Mouse (Mus musculus) neural tube, embryonic 12.5 days (tissue): Measurements from ENCODE around the gene Scd2. TPM values are rescaled to one million over a fixed set of nuclear protein-coding genes. Genes with fewer than 3 reads are reported as not detected.

Experiments used
- ATAC-seq: fragments of 200-750 bp; cut with Nextera tagmentation; 2 replicates; pipeline ENCODE4 v1.8.0; 2017; ENCODE audit warnings: low read depth, mild to moderate bottlenecking, moderate TSS enrichment, moderate library complexity; ENCODE audit not compliant: low FRiP score
- H3K27ac ChIP-seq: fragments of 300-500 bp; sonication (generic); 2 replicates; pipeline ENCODE4 v1.5.1; 2016
- H3K27me3 ChIP-seq: fragments of 300-500 bp; sonication (generic); replicated peaks from 2 replicates; pipeline ENCODE4 v1.6.1; 2016; ENCODE audit warnings: mild to moderate bottlenecking
- H3K36me3 ChIP-seq: fragments of 300-500 bp; sonication (generic); 2 replicates; pipeline ENCODE4 v1.6.1; 2016; ENCODE audit warnings: mild to moderate bottlenecking
- H3K4me1 ChIP-seq: fragments of 300-500 bp; sonication (generic); 2 replicates; pipeline ENCODE4 v1.6.1; 2016
- H3K4me2 ChIP-seq: fragments of 300-500 bp; sonication (generic); replicated peaks from 2 replicates; pipeline ENCODE4 v1.6.1; 2016; ENCODE audit warnings: mild to moderate bottlenecking
- H3K4me3 ChIP-seq: fragments of 300-500 bp; sonication (generic); 2 replicates; pipeline ENCODE4 v1.5.1; 2016
- H3K9ac ChIP-seq: fragments of 300-500 bp; sonication (generic); 2 replicates; pipeline ENCODE4 v1.6.1; 2016; ENCODE audit warnings: mild to moderate bottlenecking
- H3K9me3 ChIP-seq: fragments of 300-500 bp; sonication (generic); 2 replicates; pipeline ENCODE4 v1.6.1; 2016; ENCODE audit warnings: mild to moderate bottlenecking
- WGBS: fragments of 180-500 bp; shearing (Covaris S2); methylation state at CpG from one replicate; pipeline ENCODE4 v1.1.7; 2016; 5-methylcytosine and 5-hydroxymethylcytosine counted together
- polyA plus RNA-seq: library from polyadenylated mRNA; unstranded; fragments of >200 nt; fragmentation: Nextera tagmentation; extraction: Ambion mirVana; gene quantifications from 2 replicates; pipeline ENCODE4 v1.2.1, GENCODE M21; 2016

Scd2 gene
- polyA plus RNA-seq, 1 experiment from 2014 or later, result 371 TPM

DNA sequence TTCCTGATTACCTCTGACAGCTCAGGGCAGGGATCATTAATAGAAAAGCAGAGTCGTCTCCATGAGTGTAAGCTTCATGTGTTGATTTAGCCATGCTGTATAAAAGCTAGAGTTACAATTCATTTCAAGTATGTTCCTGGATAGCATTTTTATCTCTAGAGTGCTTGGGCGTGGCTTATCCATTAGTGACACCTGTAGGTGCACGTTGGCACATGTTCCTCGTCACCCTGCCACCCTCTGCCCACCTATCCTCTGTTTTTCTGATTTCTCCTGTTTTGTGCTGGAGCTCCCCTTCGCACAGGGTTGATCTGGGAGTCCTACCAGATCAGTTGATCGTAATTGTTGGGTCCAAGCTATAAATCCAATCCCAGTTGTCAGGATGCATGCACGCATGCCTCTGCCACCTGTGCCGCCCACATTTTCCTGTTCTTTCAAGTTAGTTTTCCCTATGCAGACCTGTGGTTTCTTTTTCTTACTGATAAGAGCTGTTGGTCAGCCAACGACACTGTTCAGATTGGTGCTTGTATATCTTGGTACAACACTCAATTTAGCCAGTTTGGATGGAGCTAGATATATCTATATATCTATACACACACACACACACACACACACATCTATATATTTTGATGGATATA is 8.3 kb downstream of the Scd2 start:
- no peak for ATAC-seq
- no peak overlapping the region for H3K27ac ChIP-seq
- peaks cover 65% of the 10 kb centered on the region for H3K4me1 ChIP-seq
- peaks cover 98% of the 10 kb centered on the region for H3K36me3 ChIP-seq
- 79% methylated on average over 9 of the region's 9 CpGs for WGBS
- H3K4me2 ChIP-seq, result peak overlapping the region; percentile 97; the same call in 1 of the 2 replicates
- no peak overlapping the region for H3K4me3 ChIP-seq
- no peak overlapping the region for H3K9ac ChIP-seq
- H3K9me3 ChIP-seq, result no peaks in the 10 kb centered on the region
- no peaks in the 10 kb centered on the region for H3K27me3 ChIP-seq

DNA sequence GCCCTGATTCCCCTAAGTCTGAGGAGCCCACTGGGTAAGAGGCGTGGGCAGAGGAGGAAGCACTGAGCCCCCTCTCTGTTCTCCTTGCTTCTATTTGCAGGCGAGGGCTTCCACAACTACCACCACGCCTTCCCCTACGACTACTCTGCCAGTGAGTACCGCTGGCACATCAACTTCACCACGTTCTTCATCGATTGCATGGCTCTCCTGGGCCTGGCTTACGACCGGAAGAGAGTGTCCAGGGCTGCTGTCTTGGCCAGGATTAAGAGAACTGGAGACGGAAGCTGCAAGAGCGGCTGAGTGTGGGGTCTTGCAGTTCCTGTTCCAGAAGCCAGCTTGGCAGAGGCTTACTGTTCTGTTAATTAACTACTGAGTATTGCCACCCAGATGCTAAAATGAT is 9.4 kb downstream of the Scd2 start:
- Histone ChIP-seq H3K36me3 (peaks cover 99% of the 10 kb centered on the region), H3K9ac (no peak overlapping the region), H3K27ac (no peak overlapping the region), H3K4me3 (no peak overlapping the region), H3K27me3 (no peaks in the 10 kb centered on the region), H3K4me1 (peaks cover 54% of the 10 kb centered on the region), H3K4me2 (no peak overlapping the region), H3K9me3 (no peaks in the 10 kb centered on the region)
- no peak for ATAC-seq
- WGBS, result 92% methylated on average over 11 of the region's 11 CpGs

DNA sequence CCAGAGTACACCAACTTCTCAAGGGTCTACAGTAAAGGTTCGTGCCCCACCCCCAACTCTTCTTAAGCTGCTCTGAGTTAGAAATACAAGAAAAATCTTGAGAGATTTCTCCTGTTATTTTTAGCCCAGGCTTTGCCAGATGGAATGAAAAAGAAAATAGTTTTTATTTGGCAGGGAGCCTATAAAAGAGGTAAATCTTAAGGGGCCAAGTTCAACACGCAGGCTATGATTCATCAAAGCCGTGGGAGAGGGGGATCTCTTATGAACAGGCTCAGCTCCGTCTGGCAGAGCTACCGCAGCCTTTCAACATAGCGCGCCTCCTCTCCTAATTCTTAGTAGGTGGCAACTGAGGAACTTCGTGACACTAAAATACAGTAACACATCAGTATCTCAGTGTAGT is 10.0 kb downstream of the Scd2 start:
- H3K27me3 ChIP-seq, result no peaks in the 10 kb centered on the region
- no peak overlapping the region for H3K9ac ChIP-seq
- H3K27ac ChIP-seq, result no peak overlapping the region
- no peak overlapping the region for H3K4me2 ChIP-seq
- H3K4me3 ChIP-seq, result no peak overlapping the region
- no peak for ATAC-seq
- 89% methylated on average over 8 of the region's 8 CpGs for WGBS
- peaks cover 99% of the 10 kb centered on the region for H3K36me3 ChIP-seq
- H3K4me1 ChIP-seq, result peaks cover 48% of the 10 kb centered on the region
- no peaks in the 10 kb centered on the region for H3K9me3 ChIP-seq

DNA sequence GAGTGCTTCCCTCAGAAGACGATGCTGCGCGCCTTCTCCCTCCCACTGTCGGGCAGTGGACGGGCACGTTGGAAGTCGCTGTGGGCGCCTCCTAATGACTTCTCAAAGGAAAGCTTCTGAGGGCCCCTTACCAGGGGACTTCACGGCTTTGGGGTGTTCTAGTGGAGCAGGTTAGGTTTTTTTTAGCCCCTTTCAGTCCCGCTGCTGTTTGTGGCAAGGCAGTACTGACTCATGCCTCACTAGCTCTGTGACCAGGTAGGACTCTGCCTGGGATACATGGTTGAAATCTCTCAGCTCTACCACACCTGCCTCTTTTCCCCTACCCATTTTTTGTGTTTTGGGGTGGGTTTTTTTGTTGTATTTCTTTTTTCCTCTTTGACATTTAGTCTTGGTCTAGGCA is 10.9 kb downstream of the Scd2 start:
- Histone ChIP-seq H3K27me3 (no peaks in the 10 kb centered on the region), H3K36me3 (peaks cover 95% of the 10 kb centered on the region), H3K4me2 (no peak overlapping the region), H3K27ac (no peak overlapping the region), H3K9me3 (no peaks in the 10 kb centered on the region), H3K4me1 (peaks cover 39% of the 10 kb centered on the region), H3K9ac (no peak overlapping the region), H3K4me3 (no peak overlapping the region)
- ATAC-seq, result no peak
- 90% methylated on average over 10 of the region's 10 CpGs for WGBS

DNA sequence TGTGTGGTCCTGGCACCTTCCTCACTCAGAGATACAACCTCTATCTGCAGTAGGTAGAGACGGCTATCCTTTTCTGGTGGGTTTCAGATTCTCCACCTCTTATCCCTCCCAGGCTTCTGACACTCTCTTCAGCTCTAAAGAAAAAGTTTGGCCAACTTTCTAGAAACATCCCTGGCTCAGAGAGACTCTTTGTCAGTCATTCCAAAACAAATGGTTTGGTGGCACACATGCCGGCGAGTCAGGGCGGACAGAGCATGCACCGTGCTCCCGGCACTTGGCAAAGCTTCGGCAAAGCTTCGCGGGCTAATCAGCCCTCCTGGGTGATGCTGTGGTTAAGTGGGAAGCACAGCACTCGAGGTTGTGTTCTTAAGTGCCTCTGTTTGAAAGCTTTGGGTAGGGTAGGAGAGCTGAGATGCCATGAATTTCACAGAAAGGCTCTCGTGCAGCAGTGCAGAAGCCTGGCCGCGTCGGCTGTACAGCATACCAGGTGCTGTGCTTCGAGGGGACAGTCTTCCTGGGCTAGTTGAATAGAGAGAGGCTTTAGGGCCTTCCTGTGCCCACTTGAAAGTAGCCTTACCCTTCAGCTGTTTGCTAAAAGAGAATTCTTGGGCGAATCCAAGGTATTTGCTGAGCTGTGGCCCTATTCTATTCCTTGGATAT is 11.5 kb downstream of the Scd2 start:
- no peak for ATAC-seq
- H3K27ac ChIP-seq, result no peak overlapping the region
- no peaks in the 10 kb centered on the region for H3K9me3 ChIP-seq
- no peak overlapping the region for H3K4me3 ChIP-seq
- no peak overlapping the region for H3K9ac ChIP-seq
- H3K4me1 ChIP-seq, result peaks cover 33% of the 10 kb centered on the region
- no peaks in the 10 kb centered on the region for H3K27me3 ChIP-seq
- no peak overlapping the region for H3K4me2 ChIP-seq
- WGBS, result 92% methylated on average over 16 of the region's 16 CpGs
- H3K36me3 ChIP-seq, result peaks cover 90% of the 10 kb centered on the region

DNA sequence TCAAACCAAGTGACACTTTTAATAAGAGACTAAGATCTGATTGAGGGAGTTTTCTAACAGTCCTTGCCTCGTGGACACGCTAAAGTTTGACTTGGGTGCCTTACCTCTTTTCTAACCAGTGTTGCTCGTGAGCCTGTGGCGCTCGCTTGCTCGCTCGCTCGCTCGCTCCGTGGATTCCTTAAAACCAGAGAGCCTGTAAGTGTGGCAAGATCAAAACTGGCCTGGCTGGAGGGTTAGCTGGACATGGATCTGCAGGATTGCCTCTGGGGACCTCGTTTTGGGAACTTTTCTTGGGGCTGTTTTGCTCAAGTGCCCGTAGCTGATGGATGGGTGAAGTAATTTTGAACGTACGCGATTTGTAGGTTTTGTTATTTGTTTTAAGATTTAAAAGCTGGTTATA is 12.2 kb downstream of the Scd2 start:
- 92% methylated on average over 15 of the region's 15 CpGs for WGBS
- no peak overlapping the region for H3K4me3 ChIP-seq
- H3K9ac ChIP-seq, result no peak overlapping the region
- ATAC-seq, result no peak
- no peak overlapping the region for H3K27ac ChIP-seq
- H3K9me3 ChIP-seq, result no peaks in the 10 kb centered on the region
- peaks cover 29% of the 10 kb centered on the region for H3K4me1 ChIP-seq
- no peaks in the 10 kb centered on the region for H3K27me3 ChIP-seq
- no peak overlapping the region for H3K4me2 ChIP-seq
- peaks cover 82% of the 10 kb centered on the region for H3K36me3 ChIP-seq

DNA sequence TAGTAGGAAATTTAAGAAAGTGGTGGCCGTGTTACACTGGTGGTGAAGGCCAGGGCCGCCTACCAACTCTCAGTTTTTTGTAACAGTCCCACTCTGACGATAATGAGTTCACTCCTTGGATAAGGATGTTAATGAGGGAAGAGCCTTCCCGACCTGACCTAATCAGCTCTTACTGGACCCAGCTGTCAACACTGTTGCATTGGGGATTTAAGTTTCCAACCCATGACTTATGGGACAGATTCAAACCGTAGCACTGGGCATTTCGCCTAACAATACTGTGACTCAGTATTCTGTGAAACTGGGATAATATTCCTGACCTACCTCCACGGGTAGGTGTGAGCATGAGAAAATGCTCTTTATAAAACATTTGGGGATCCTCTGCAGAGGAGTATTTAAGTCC is 12.7 kb downstream of the Scd2 start:
- peaks cover 78% of the 10 kb centered on the region for H3K36me3 ChIP-seq
- H3K4me3 ChIP-seq, result no peak overlapping the region
- no peak overlapping the region for H3K27ac ChIP-seq
- peaks cover 29% of the 10 kb centered on the region for H3K4me1 ChIP-seq
- H3K27me3 ChIP-seq, result no peaks in the 10 kb centered on the region
- no peak overlapping the region for H3K4me2 ChIP-seq
- WGBS, result 83% methylated on average over 7 of the region's 7 CpGs
- H3K9me3 ChIP-seq, result no peaks in the 10 kb centered on the region
- H3K9ac ChIP-seq, result no peak overlapping the region
- no peak for ATAC-seq

DNA sequence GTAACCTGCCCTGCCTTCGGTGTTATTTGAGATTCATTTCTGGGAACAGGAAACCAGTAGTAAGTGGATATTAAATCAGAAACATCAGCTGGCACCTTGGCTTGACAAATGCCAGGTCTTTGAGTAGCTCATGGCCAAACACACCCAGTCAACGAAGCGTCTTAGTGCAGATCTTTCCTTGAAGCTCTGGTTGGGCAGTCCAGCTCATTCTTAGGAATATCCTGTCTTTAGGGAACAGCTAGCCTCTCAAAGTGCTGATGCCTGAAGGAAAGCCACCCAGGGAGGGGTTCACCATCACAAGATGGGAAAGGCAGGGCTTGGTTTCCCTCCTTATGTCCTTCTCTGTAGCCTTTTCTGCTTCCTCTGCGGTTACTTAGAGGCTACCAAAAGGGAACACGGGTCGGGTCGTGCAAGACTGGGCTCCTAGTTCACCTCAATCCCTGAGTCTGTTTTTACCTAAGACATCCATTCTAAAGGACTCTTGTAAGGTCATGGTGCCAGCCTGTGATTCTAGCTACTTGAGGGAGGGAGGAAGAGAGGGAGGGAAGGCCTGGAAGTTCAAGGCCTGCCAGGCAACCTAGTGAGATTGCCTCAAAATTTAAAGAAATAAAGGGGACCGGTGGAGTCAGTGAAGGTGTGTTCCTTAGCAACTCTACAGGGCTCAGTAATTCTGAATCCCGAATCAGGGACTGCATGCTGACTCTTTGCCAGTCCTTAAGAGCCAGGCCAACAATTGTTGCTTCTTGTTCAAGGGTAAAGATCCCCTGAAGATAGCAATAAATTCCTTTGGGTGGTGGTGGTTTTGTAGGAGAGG is 13.8 kb downstream of the Scd2 start:
- no peak overlapping the region for H3K27ac ChIP-seq
- no peak overlapping the region for H3K9ac ChIP-seq
- no peak overlapping the region for H3K4me3 ChIP-seq
- no peaks in the 10 kb centered on the region for H3K27me3 ChIP-seq
- no peak overlapping the region for H3K4me2 ChIP-seq
- 83% methylated on average over 9 of the region's 9 CpGs for WGBS
- H3K36me3 ChIP-seq, result peaks cover 67% of the 10 kb centered on the region
- ATAC-seq, result no peak
- H3K4me1 ChIP-seq, result peaks cover 33% of the 10 kb centered on the region
- H3K9me3 ChIP-seq, result no peaks in the 10 kb centered on the region

DNA sequence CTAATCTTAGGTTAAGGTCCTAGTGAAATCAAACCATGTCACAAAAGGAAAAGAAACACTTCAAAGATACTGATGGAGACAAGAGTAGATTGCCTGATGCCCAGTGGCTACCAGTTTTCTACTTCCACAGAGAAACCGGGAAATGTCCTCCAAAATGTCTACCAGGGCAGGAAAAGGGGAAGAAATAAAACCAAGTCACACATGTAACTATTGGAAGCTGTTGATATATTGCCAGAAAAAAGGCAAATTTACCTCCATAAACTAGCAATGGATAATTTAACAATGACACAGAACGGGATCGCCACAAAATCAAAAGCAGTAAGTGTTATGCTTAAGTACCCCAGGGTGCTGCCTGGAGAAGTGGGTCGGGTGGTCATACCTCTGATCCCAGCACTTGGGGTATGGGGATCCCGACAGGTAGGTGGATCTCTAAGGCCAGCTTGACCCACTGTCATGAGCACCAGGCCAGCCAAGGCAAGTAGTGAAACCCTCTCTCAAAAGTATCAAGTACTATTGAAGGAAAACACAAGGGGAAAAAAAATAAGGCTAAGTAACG is 14.5 kb downstream of the Scd2 start:
- WGBS, result 85% methylated on average over 6 of the region's 6 CpGs
- peaks cover 60% of the 10 kb centered on the region for H3K36me3 ChIP-seq

DNA sequence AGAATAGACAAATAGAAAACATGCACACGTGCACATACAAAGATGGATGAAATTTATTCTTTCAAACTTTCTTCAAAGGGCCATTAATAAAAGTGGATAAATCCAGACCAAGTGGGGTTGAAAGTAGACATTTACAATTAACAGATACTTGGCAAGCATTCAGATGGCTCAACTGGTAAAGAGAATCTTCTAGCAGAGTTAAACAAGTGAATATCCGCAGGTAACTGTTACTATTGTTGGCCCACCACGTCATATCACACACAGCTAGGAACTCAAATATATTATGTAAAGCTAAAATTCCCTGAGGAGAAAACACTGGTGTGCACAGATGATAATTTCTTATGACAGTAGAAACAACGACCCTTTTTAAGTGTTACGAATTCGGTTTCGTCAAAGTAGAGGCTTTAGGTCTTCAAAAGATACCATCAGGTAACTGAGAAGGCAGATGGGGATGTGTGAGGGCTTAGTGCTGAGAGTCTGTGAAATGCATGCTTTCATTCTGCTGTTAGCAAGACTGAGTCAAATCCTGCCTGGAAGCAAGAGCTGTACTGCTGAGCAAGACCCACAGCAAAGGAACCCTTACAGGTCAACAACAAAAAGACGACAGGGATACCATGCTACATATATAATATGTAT is 15.3 kb downstream of the Scd2 start:
- H3K27ac ChIP-seq, result no peak overlapping the region
- no peaks in the 10 kb centered on the region for H3K9me3 ChIP-seq
- no peak overlapping the region for H3K4me3 ChIP-seq
- H3K36me3 ChIP-seq, result peaks cover 53% of the 10 kb centered on the region
- WGBS, result 92% methylated on average over 8 of the region's 8 CpGs
- peaks cover 30% of the 10 kb centered on the region for H3K4me1 ChIP-seq
- ATAC-seq, result no peak
- H3K4me2 ChIP-seq, result no peak overlapping the region
- no peaks in the 10 kb centered on the region for H3K27me3 ChIP-seq
- no peak overlapping the region for H3K9ac ChIP-seq

More for the DNA sequence above, 14.5 kb downstream of the Scd2 start:
- Histone ChIP-seq H3K27me3 (no peaks in the 10 kb centered on the region), H3K4me2 (no peak overlapping the region), H3K9ac (no peak overlapping the region), H3K4me1 (peaks cover 31% of the 10 kb centered on the region), H3K4me3 (no peak overlapping the region), H3K27ac (no peak overlapping the region), H3K9me3 (no peaks in the 10 kb centered on the region)
- no peak for ATAC-seq

DNA sequence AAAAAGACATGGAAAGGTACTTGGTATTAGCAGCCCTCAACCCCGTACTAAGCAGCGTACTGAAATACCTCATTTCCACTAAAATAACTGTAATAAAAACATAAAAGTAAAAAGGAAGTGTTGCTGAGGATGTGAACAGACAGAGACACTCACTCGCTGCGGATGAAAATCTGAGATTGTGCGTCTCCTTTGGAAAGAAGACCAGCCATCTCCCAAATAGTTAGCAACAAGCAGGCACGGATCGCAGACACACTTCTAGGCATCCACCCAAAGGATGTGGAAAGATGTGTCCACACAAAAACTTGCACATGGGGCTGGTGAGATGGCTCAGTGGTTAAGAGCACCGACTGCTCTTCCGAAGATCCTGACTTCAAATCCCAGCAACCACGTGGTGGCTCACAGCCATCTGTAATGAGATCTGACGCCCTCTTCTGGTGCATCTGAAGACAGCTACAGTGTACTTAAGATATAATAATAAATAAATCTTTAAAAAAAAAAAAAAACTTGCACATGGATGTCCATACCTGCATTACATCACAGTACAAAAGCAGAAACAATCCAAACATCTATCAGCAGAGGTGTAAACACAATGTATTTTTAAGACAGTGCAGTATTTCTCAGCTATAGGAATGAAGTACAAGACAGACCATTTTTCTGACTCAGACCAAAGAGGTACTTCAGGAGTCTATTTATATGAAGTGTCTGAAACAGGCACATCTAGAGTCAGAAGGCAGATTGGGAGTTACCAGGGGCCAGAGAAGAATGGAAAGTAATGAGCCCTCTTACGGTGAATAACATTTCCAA is 16.1 kb downstream of the Scd2 start:
- peaks cover 45% of the 10 kb centered on the region for H3K36me3 ChIP-seq
- peaks cover 29% of the 10 kb centered on the region for H3K4me1 ChIP-seq
- no peak overlapping the region for H3K4me2 ChIP-seq
- no peaks in the 10 kb centered on the region for H3K27me3 ChIP-seq
- no peak overlapping the region for H3K27ac ChIP-seq
- no peak overlapping the region for H3K4me3 ChIP-seq
- no peak overlapping the region for H3K9ac ChIP-seq
- 84% methylated on average over 12 of the region's 12 CpGs for WGBS
- no peaks in the 10 kb centered on the region for H3K9me3 ChIP-seq
- ATAC-seq, result no peak
